Mouse (Mus musculus) midbrain, embryonic 16.5 days (tissue): ENCODE measurements around the gene Lpin1. TPM values are rescaled to one million over a fixed set of nuclear protein-coding genes. Genes with fewer than 3 reads are reported as not detected.

Experiments used
- ATAC-seq: fragments of 200-750 bp; cut with Nextera tagmentation; 2 replicates; pipeline ENCODE4 v1.8.0; 2017; ENCODE audit warnings: moderate TSS enrichment
- H3K27ac ChIP-seq: fragments of 300-500 bp; sonication (generic); 2 replicates; pipeline ENCODE4 v1.5.1; 2014; ENCODE audit warnings: mild to moderate bottlenecking, low read length, mixed read lengths
- H3K27me3 ChIP-seq: fragments of 300-500 bp; sonication (generic); 2 replicates; pipeline ENCODE4 v1.6.1; 2014; ENCODE audit warnings: low read depth, low read length, mixed read lengths; ENCODE audit not compliant: control insufficient read depth, insufficient read depth
- H3K36me3 ChIP-seq: fragments of 300-500 bp; sonication (generic); 2 replicates; pipeline ENCODE4 v1.6.1; 2014; ENCODE audit warnings: mild to moderate bottlenecking, low read length, moderate library complexity, mixed read lengths; ENCODE audit not compliant: control insufficient read depth, insufficient read depth
- H3K4me1 ChIP-seq: fragments of 300-500 bp; sonication (generic); 2 replicates; pipeline ENCODE4 v1.6.1; 2014; ENCODE audit warnings: mild to moderate bottlenecking, low read length, mixed read lengths; ENCODE audit not compliant: control insufficient read depth, insufficient read depth
- H3K4me2 ChIP-seq: fragments of 300-500 bp; sonication (generic); 2 replicates; pipeline ENCODE4 v1.6.1; 2014; ENCODE audit warnings: mild to moderate bottlenecking, low read length, mixed read lengths
- H3K4me3 ChIP-seq: fragments of 300-500 bp; sonication (generic); 2 replicates; pipeline ENCODE4 v1.5.1; 2014; ENCODE audit warnings: low read depth, mild to moderate bottlenecking, low read length, moderate library complexity, mixed read lengths
- H3K9ac ChIP-seq: fragments of 300-500 bp; sonication (generic); 2 replicates; pipeline ENCODE4 v1.6.1; 2014; ENCODE audit warnings: low read depth, low read length, mixed read lengths
- H3K9me3 ChIP-seq: fragments of 300-500 bp; sonication (generic); replicated peaks from 2 replicates; pipeline ENCODE4 v1.6.1; 2014; ENCODE audit warnings: mild to moderate bottlenecking, low read length, mixed read lengths; ENCODE audit not compliant: control insufficient read depth, poor library complexity, severe bottlenecking
- WGBS: fragments of 180-500 bp; shearing (Covaris S2); extraction: QIAGEN DNeasy Blood & Tissue Kit; methylation state at CpG from one replicate; pipeline ENCODE4 v1.1.7; 2014; 5-methylcytosine and 5-hydroxymethylcytosine counted together
- polyA plus RNA-seq: library from polyadenylated mRNA; unstranded; fragments of >200 nt; fragmentation: Nextera tagmentation; extraction: Ambion mirVana; gene quantifications from 2 replicates; pipeline ENCODE4 v1.2.1, GENCODE M21; 2015

Gene Lpin1
- polyA plus RNA-seq, 1 experiment from 2014 or later = 21.7 TPM

DNA sequence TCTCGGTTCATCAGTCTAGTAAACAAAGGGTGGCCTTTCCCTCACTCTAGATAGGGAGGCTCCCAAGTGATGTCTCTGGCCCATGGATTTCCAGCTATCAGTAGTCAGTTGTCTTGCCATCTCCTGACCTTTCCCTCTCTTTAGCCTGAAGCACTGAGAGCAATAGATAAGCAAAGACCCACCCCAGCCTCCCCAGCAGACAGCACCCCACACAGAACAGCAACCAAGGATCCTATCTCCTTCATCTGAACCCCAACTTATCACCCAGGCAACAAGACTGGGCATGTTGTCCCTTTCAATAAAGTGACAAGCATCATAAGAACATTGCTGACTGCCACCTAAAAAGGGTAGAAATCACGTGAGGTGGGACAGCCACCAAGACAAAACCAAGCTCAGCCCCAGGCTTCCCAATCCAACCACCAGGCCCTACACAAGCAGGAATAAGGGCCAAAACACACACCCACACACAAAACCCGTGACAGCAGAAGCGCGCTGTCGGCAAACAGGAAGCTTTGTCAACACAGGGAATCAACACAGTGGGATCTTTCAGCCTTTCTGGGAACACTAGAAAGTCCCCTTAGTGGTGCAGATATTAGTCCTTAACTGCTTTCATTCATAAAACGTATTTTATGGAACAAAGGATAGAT lies 22.2 kb downstream of the Lpin1 start:
- Histone ChIP-seq H3K36me3 (no peaks in the 10 kb centered on the region), H3K4me2 (peak overlapping the region; percentile 73), H3K27me3 (no peaks in the 10 kb centered on the region), H3K9ac (peak overlapping the region; percentile 91), H3K4me3 (peak overlapping the region; percentile 85), H3K9me3 (no peaks in the 10 kb centered on the region), H3K4me1 (peaks cover 65% of the 10 kb centered on the region), H3K27ac (peak overlapping the region; percentile 90)
- ATAC-seq = no peak
- WGBS = 13% methylated on average over 7 of the region's 7 CpGs

DNA sequence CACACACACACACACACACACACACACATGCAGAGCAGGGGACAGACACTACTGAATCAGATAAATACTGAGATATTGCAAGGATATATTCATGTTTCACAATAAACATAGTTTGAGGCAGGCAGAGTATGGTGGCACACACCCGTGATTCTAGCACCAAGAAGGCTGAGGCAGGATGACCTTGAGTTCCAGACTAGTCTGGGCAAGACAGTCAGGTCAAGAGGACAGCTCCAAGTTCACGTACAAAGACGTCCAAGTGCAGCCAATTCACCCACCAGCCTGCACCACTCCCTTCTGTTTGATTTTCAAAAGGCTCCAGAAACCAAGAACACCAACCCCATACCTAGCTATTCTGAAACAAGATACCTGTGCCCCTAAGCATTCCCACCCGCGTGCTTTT lies 23.0 kb downstream of the Lpin1 start:
- Histone ChIP-seq H3K4me3 (peak overlapping the region; percentile 85), H3K36me3 (no peaks in the 10 kb centered on the region), H3K27me3 (no peaks in the 10 kb centered on the region), H3K4me2 (peak overlapping the region; percentile 73), H3K9me3 (no peaks in the 10 kb centered on the region), H3K4me1 (peaks cover 70% of the 10 kb centered on the region), H3K27ac (no peak overlapping the region), H3K9ac (no peak overlapping the region)
- ATAC-seq = no peak
- 74% methylated on average over 5 of the region's 5 CpGs for WGBS

DNA sequence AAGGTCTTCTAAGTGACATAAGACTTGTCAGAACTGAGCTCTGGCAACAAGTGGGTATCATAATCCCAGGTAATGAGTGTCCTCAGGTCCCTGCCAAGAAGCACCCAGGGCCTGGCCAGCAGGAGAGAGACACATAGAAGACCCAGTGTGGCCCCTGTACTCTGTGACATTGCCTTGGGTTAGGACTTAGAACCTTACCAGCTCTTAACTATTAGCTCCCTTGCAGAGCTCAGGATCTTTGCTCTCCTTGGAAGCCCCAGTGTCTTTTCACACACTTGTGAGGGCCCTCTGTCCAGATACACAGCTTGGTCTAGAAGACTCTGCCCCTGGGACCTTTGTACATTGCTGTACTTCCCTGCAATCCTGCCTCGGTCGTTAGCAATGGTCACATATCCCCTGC lies 23.7 kb downstream of the Lpin1 start:
- Histone ChIP-seq H3K27ac (no peak overlapping the region), H3K9me3 (no peaks in the 10 kb centered on the region), H3K9ac (no peak overlapping the region), H3K36me3 (no peaks in the 10 kb centered on the region), H3K27me3 (no peaks in the 10 kb centered on the region), H3K4me2 (peak overlapping the region; percentile 73), H3K4me3 (peak overlapping the region; percentile 4), H3K4me1 (peaks cover 68% of the 10 kb centered on the region)
- 80% methylated on average over 2 of the region's 2 CpGs for WGBS
- no peak for ATAC-seq

DNA sequence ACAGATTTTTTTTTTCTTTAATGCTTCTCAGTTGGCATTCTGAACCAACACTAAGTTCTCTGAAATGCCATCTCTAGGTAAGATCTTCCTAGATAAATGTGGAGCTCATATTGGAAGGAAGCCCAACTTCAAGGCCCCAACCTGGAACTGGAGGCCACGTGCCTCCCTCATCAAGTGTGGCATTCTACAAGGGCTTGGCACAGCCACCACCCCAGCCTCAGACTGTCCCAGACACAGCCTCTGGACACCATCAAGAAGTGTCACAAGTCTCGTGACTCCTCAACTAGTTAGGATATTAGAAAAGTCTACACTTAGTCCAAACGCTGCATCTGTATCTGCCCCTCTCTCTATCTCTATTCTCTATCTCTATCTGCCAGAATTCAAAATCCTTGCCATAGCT lies 25.8 kb downstream of the Lpin1 start:
- Histone ChIP-seq H3K27me3 (no peaks in the 10 kb centered on the region), H3K36me3 (0 out of 2 replicates have a peak, but pooled peaks cover 2% of the 10 kb centered on the region), H3K4me2 (no peak overlapping the region), H3K9ac (no peak overlapping the region), H3K9me3 (no peaks in the 10 kb centered on the region), H3K4me3 (no peak overlapping the region), H3K27ac (no peak overlapping the region), H3K4me1 (peaks cover 56% of the 10 kb centered on the region)
- no peak for ATAC-seq
- WGBS = 89% methylated on average over 3 of the region's 3 CpGs

GRCm38 (mm10) chr12:16584035-16584682 lies 26.6 kb downstream of the Lpin1 start:
- no peak for ATAC-seq
- no peaks in the 10 kb centered on the region for H3K9me3 ChIP-seq
- no peak overlapping the region for H3K9ac ChIP-seq
- no peak overlapping the region for H3K27ac ChIP-seq
- WGBS = 26% methylated on average over 14 of the region's 14 CpGs
- H3K4me2 ChIP-seq = no peak overlapping the region; the same call in 1 of the 2 replicates
- no peak overlapping the region for H3K4me3 ChIP-seq
- peaks cover 55% of the 10 kb centered on the region for H3K4me1 ChIP-seq
- H3K27me3 ChIP-seq = no peaks in the 10 kb centered on the region
- peaks cover 2% of the 10 kb centered on the region; the same call in 1 of the 2 replicates for H3K36me3 ChIP-seq

DNA sequence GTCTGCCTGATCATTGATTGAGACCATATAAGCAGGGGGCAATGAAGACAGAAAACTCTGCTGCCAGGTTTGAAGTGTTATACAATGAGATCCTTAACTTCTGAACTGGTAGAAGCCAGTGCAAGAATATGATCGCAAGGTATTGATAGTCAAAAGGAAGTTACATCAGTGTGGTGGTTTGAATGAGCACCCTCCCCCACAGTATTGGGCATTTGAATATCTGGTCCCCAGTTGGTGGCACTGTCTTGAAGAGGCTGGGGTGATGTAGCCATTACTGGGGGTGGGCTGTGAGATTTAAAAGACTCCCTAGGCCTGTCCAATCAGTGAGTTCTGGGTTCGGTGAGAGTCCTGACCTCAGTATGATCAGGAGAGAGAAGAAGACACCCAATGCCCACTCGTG lies 27.5 kb downstream of the Lpin1 start:
- Histone ChIP-seq H3K4me2 (no peak overlapping the region), H3K9me3 (no peaks in the 10 kb centered on the region), H3K27me3 (no peaks in the 10 kb centered on the region), H3K36me3 (peaks cover 5% of the 10 kb centered on the region), H3K9ac (no peak overlapping the region), H3K27ac (no peak overlapping the region), H3K4me3 (no peak overlapping the region), H3K4me1 (peaks cover 53% of the 10 kb centered on the region)
- no peak for ATAC-seq
- 96% methylated on average over 3 of the region's 3 CpGs for WGBS

- H3K4me2 ChIP-seq = no peak overlapping the region
- H3K9ac ChIP-seq = no peak overlapping the region
- no peaks in the 10 kb centered on the region for H3K27me3 ChIP-seq
- no peak overlapping the region for H3K27ac ChIP-seq
- H3K9me3 ChIP-seq = no peaks in the 10 kb centered on the region
- WGBS = 61% methylated on average over 9 of the region's 9 CpGs
- ATAC-seq = no peak
- H3K4me1 ChIP-seq = peaks cover 24% of the 10 kb centered on the region
- peaks cover 18% of the 10 kb centered on the region for H3K36me3 ChIP-seq
- no peak overlapping the region for H3K4me3 ChIP-seq
Observed at GRCm38 (mm10) chr12:16580306-16580705, 30.5 kb downstream of the Lpin1 start.

DNA sequence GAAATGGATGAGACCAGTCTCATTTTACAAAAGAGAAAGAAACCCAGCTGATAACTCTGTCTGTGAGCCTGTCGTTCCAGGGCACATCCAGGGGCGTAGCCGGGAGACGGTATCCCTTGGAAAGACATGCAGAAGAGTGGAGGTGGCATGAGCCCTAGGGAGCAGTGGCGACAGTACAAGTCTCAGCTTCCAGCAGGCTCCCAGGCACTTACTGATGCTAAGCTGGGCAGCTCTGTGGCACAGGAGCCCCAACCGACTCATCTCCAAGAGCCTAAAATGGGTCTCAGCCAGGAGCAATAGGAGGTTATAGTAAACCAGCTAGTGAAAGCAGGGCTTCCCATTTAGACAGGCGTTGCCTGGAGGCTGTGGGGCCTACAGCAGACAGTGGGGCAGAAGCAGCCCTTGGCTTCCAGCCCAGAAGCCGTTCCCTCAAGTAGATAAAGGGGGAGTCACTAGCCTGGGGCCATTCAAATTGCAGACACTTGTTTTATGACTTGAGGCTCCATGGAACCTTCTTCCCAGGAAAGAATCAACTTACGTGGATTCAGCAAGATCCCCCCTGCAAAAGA lies 33.0 kb downstream of the Lpin1 start:
- Histone ChIP-seq H3K27me3 (no peaks in the 10 kb centered on the region), H3K9ac (no peak overlapping the region), H3K4me2 (no peak overlapping the region), H3K36me3 (peaks cover 27% of the 10 kb centered on the region), H3K9me3 (no peaks in the 10 kb centered on the region), H3K4me3 (no peak overlapping the region), H3K4me1 (0 out of 2 replicates have a peak, but pooled peaks cover 2% of the 10 kb centered on the region), H3K27ac (peak overlapping the region; percentile 29)
- ATAC-seq = peak; percentile 72
- 55% methylated on average over 9 of the region's 9 CpGs for WGBS

DNA sequence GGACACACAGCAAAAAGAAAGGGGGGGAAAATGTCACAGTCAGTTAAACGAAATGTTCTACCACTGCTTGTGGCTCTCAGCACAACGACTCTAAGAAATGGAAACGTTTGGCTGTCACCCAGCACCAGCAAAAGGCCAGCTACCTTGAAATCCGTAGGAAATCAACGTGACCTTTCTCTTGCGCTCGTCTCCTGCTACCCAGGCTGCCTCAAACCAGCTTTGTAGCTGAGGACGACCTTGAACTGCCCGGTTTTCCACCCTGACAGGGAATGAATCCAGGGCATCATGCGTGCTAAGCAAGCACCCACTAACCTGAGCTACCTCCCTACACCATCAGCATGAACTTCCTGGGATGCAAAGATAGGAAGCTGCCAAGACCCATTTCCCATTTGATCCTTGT lies 39.5 kb downstream of the Lpin1 start:
- H3K4me3 ChIP-seq = no peak overlapping the region
- no peak overlapping the region for H3K9ac ChIP-seq
- no peak for ATAC-seq
- H3K4me2 ChIP-seq = no peak overlapping the region
- 93% methylated on average over 10 of the region's 10 CpGs for WGBS
- no peaks in the 10 kb centered on the region for H3K9me3 ChIP-seq
- peaks cover 25% of the 10 kb centered on the region for H3K36me3 ChIP-seq
- H3K4me1 ChIP-seq = no peaks in the 10 kb centered on the region
- H3K27me3 ChIP-seq = no peaks in the 10 kb centered on the region
- no peak overlapping the region for H3K27ac ChIP-seq
